Mouse (Mus musculus) embryonic facial prominence, embryonic 10.5 days (tissue): ENCODE results near the gene Ccdc57. TPM values are rescaled to one million over a fixed set of nuclear protein-coding genes. Genes with fewer than 3 reads are reported as not detected.

ENCODE experiments used
- DNase-seq: peaks from one replicate; pipeline ENCODE4 v3.0.0-alpha.2; 2017; ENCODE audit warnings: low spot score
- H3K27ac ChIP-seq: fragments of 300-500 bp; sonication (generic); replicated peaks from 2 replicates; pipeline ENCODE4 v1.5.1; 2016; ENCODE audit warnings: mild to moderate bottlenecking
- H3K27me3 ChIP-seq: fragments of 300-500 bp; sonication (generic); replicated peaks from 2 replicates; pipeline ENCODE4 v1.6.1; 2016; ENCODE audit warnings: low read depth, mild to moderate bottlenecking; ENCODE audit not compliant: poor library complexity, severe bottlenecking
- H3K36me3 ChIP-seq: fragments of 300-500 bp; sonication (generic); replicated peaks from 2 replicates; pipeline ENCODE4 v1.6.1; 2016; ENCODE audit warnings: mild to moderate bottlenecking, moderate library complexity
- H3K4me1 ChIP-seq: fragments of 300-500 bp; sonication (generic); 2 replicates; pipeline ENCODE4 v1.6.1; 2016
- H3K4me3 ChIP-seq: fragments of 300-500 bp; sonication (generic); 2 replicates; pipeline ENCODE4 v1.5.1; 2016; ENCODE audit warnings: mild to moderate bottlenecking, moderate library complexity
- H3K9me3 ChIP-seq: fragments of 300-500 bp; sonication (generic); 2 replicates; pipeline ENCODE4 v1.6.1; 2016; ENCODE audit warnings: mild to moderate bottlenecking
- WGBS: fragments of 180-500 bp; shearing (Covaris S2); methylation state at CpG from one replicate; pipeline ENCODE4 v1.1.7; 2016; 5-methylcytosine and 5-hydroxymethylcytosine counted together
- polyA plus RNA-seq: library from polyadenylated mRNA; unstranded; fragments of >200 nt; fragmentation: Nextera tagmentation; extraction: Ambion mirVana; gene quantifications from 2 replicates; pipeline ENCODE4 v1.2.1, GENCODE M21; 2016

Ccdc57 gene
- polyA plus RNA-seq = 6.5 and 6.8 TPM in 2 replicates

- WGBS = 9% methylated on average over 44 of the region's 44 CpGs
- H3K4me3 ChIP-seq = peak within 1 kb of the TSS; percentile 79
- H3K36me3 ChIP-seq = peaks cover 10% of the 10 kb centered on the region
- DNase-seq = peak; percentile 91
- H3K27me3 ChIP-seq = no peaks in the 10 kb centered on the region
- no peaks in the 10 kb centered on the region for H3K9me3 ChIP-seq
- peak within 1 kb of the TSS; percentile 91 for H3K27ac ChIP-seq
- peaks cover 14% of the 10 kb centered on the region for H3K4me1 ChIP-seq
Observed at GRCm38 (mm10) chr11:120932564-120933398, at the start of gene Ccdc57. TSS of gene Ccdc57 (minus strand) at chr11:120932872.

- no peak overlapping the region for H3K4me3 ChIP-seq
- H3K4me1 ChIP-seq = no peaks in the 10 kb centered on the region
- H3K27ac ChIP-seq = no peak overlapping the region
- peaks cover 100% of the 10 kb centered on the region for H3K36me3 ChIP-seq
- H3K9me3 ChIP-seq = no peaks in the 10 kb centered on the region
- DNase-seq = no peak
- no peaks in the 10 kb centered on the region for H3K27me3 ChIP-seq
Observed at GRCm38 (mm10) chr11:120982459-120982858, 49.8 kb upstream of the Ccdc57 start.

GRCm38 (mm10) chr11:120981661-120982060 is 49.0 kb upstream of the Ccdc57 start:
- Histone ChIP-seq H3K36me3 (peaks cover 100% of the 10 kb centered on the region), H3K9me3 (no peaks in the 10 kb centered on the region), H3K27me3 (no peaks in the 10 kb centered on the region), H3K4me3 (no peak overlapping the region), H3K27ac (no peak overlapping the region), H3K4me1 (no peaks in the 10 kb centered on the region)
- DNase-seq = no peak
- 92% methylated on average over 4 of the region's 4 CpGs for WGBS

- Histone ChIP-seq H3K27ac (no peak overlapping the region), H3K4me3 (no peak overlapping the region), H3K4me1 (no peaks in the 10 kb centered on the region), H3K27me3 (no peaks in the 10 kb centered on the region), H3K9me3 (no peaks in the 10 kb centered on the region), H3K36me3 (peaks cover 100% of the 10 kb centered on the region)
- DNase-seq = no peak
- 90% methylated on average over 9 of the region's 9 CpGs for WGBS
Observed at GRCm38 (mm10) chr11:120980427-120981035, 47.9 kb upstream of the Ccdc57 start.

GRCm38 (mm10) chr11:120979711-120980426 is 47.2 kb upstream of the Ccdc57 start:
- no peaks in the 10 kb centered on the region for H3K9me3 ChIP-seq
- no peaks in the 10 kb centered on the region for H3K27me3 ChIP-seq
- no peaks in the 10 kb centered on the region for H3K4me1 ChIP-seq
- 87% methylated on average over 8 of the region's 8 CpGs for WGBS
- peaks cover 100% of the 10 kb centered on the region for H3K36me3 ChIP-seq
- H3K27ac ChIP-seq = no peak overlapping the region
- H3K4me3 ChIP-seq = no peak overlapping the region
- no peak for DNase-seq

- no peaks in the 10 kb centered on the region for H3K9me3 ChIP-seq
- no peak for DNase-seq
- no peak overlapping the region for H3K27ac ChIP-seq
- 88% methylated on average over 6 of the region's 6 CpGs for WGBS
- no peaks in the 10 kb centered on the region for H3K4me1 ChIP-seq
- peaks cover 100% of the 10 kb centered on the region for H3K36me3 ChIP-seq
- H3K4me3 ChIP-seq = no peak overlapping the region
- H3K27me3 ChIP-seq = no peaks in the 10 kb centered on the region
Observed at GRCm38 (mm10) chr11:120973318-120973717, 40.6 kb upstream of the Ccdc57 start.

- H3K27me3 ChIP-seq = no peaks in the 10 kb centered on the region
- peaks cover under 1% of the 10 kb centered on the region; the same call in 1 of the 2 replicates for H3K4me1 ChIP-seq
- H3K36me3 ChIP-seq = peaks cover 100% of the 10 kb centered on the region
- H3K9me3 ChIP-seq = no peaks in the 10 kb centered on the region
- 90% methylated on average over 5 of the region's 5 CpGs for WGBS
- H3K27ac ChIP-seq = no peak overlapping the region
- DNase-seq = no peak
- H3K4me3 ChIP-seq = no peak overlapping the region
Observed at GRCm38 (mm10) chr11:120971237-120971636, 38.6 kb upstream of the Ccdc57 start.

- Histone ChIP-seq H3K4me1 (peaks cover 11% of the 10 kb centered on the region), H3K27ac (no peak overlapping the region), H3K4me3 (no peak overlapping the region), H3K9me3 (no peaks in the 10 kb centered on the region), H3K27me3 (no peaks in the 10 kb centered on the region), H3K36me3 (peaks cover 100% of the 10 kb centered on the region)
- DNase-seq = no peak
- WGBS = 93% methylated on average over 5 of the region's 5 CpGs
Observed at GRCm38 (mm10) chr11:120969742-120970141, 37.1 kb upstream of the Ccdc57 start.

GRCm38 (mm10) chr11:120965587-120965986 is 32.9 kb upstream of the Ccdc57 start:
- Histone ChIP-seq H3K4me3 (no peak overlapping the region), H3K4me1 (peaks cover 14% of the 10 kb centered on the region), H3K36me3 (peaks cover 100% of the 10 kb centered on the region), H3K9me3 (no peaks in the 10 kb centered on the region), H3K27ac (no peak overlapping the region), H3K27me3 (no peaks in the 10 kb centered on the region)
- 84% methylated on average over 4 of the region's 4 CpGs for WGBS
- DNase-seq = no peak

- 89% methylated on average over 10 of the region's 10 CpGs for WGBS
- H3K9me3 ChIP-seq = no peaks in the 10 kb centered on the region
- no peak overlapping the region for H3K4me3 ChIP-seq
- no peak overlapping the region for H3K27ac ChIP-seq
- H3K36me3 ChIP-seq = peaks cover 100% of the 10 kb centered on the region
- H3K4me1 ChIP-seq = peaks cover 16% of the 10 kb centered on the region
- H3K27me3 ChIP-seq = no peaks in the 10 kb centered on the region
- DNase-seq = no peak
Observed at GRCm38 (mm10) chr11:120964195-120965157, 31.8 kb upstream of the Ccdc57 start.

- no peak overlapping the region for H3K4me3 ChIP-seq
- H3K36me3 ChIP-seq = peaks cover 100% of the 10 kb centered on the region
- WGBS = 90% methylated on average over 7 of the region's 7 CpGs
- H3K4me1 ChIP-seq = peaks cover 26% of the 10 kb centered on the region
- H3K9me3 ChIP-seq = no peaks in the 10 kb centered on the region
- H3K27me3 ChIP-seq = no peaks in the 10 kb centered on the region
- H3K27ac ChIP-seq = no peak overlapping the region
- no peak for DNase-seq
Observed at GRCm38 (mm10) chr11:120962909-120963308, 30.2 kb upstream of the Ccdc57 start.
